Mouse (Mus musculus) neural tube, embryonic 12.5 days (tissue): Measurements from ENCODE around the gene Add2. TPM values are rescaled to one million over a fixed set of nuclear protein-coding genes. Genes with fewer than 3 reads are reported as not detected.

Source experiments
- ATAC-seq: fragments of 200-750 bp; cut with Nextera tagmentation; 2 replicates; pipeline ENCODE4 v1.8.0; 2017; ENCODE audit warnings: low read depth, mild to moderate bottlenecking, moderate TSS enrichment, moderate library complexity; ENCODE audit not compliant: low FRiP score
- H3K27ac ChIP-seq: fragments of 300-500 bp; sonication (generic); 2 replicates; pipeline ENCODE4 v1.5.1; 2016
- H3K27me3 ChIP-seq: fragments of 300-500 bp; sonication (generic); replicated peaks from 2 replicates; pipeline ENCODE4 v1.6.1; 2016; ENCODE audit warnings: mild to moderate bottlenecking
- H3K36me3 ChIP-seq: fragments of 300-500 bp; sonication (generic); 2 replicates; pipeline ENCODE4 v1.6.1; 2016; ENCODE audit warnings: mild to moderate bottlenecking
- H3K4me1 ChIP-seq: fragments of 300-500 bp; sonication (generic); 2 replicates; pipeline ENCODE4 v1.6.1; 2016
- H3K4me2 ChIP-seq: fragments of 300-500 bp; sonication (generic); replicated peaks from 2 replicates; pipeline ENCODE4 v1.6.1; 2016; ENCODE audit warnings: mild to moderate bottlenecking
- H3K4me3 ChIP-seq: fragments of 300-500 bp; sonication (generic); 2 replicates; pipeline ENCODE4 v1.5.1; 2016
- H3K9ac ChIP-seq: fragments of 300-500 bp; sonication (generic); 2 replicates; pipeline ENCODE4 v1.6.1; 2016; ENCODE audit warnings: mild to moderate bottlenecking
- H3K9me3 ChIP-seq: fragments of 300-500 bp; sonication (generic); 2 replicates; pipeline ENCODE4 v1.6.1; 2016; ENCODE audit warnings: mild to moderate bottlenecking
- WGBS: fragments of 180-500 bp; shearing (Covaris S2); methylation state at CpG from one replicate; pipeline ENCODE4 v1.1.7; 2016; 5-methylcytosine and 5-hydroxymethylcytosine counted together
- polyA plus RNA-seq: library from polyadenylated mRNA; unstranded; fragments of >200 nt; fragmentation: Nextera tagmentation; extraction: Ambion mirVana; gene quantifications from 2 replicates; pipeline ENCODE4 v1.2.1, GENCODE M21; 2016

The Add2 gene
- polyA plus RNA-seq, 1 experiment from 2014 or later = 110 TPM

DNA sequence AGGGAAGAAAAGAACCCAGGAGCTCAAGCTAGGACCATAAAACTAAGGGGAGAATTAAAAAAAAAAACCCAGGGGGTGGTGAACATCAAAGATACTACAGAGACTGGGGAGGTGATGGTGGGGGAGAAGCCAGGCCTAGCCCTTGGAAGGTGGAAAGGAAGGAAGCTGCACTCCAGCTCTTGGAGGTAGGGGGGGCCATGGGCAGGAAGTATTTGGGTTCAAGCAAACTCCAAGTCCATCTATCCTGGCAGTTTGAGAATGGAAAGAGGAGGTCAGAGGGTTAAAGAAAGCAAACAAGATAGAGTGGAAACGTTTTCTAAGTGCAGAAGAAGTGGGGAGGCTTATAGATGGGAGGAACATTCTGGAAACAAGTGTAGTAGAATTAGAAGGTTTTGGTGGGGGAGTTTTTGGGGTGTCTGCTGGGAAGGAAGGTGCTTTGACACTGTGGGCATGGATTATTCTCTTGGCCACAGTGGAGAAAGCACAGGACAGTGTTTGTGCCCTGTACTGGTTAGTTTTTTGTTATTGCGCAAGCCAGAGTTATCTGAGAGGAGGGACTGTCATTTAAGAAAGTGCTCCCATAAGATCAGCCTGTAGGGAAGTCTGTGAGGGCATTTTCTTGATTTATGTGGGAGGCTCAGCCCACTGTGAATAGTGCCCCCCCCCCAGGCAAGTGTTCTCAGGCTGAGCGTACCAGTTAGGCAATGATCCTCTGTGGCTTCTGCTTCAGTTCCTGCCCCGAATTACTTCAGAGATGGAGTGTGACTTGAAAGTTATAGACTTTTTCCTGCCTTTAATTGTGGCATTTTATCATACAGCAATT, 8.9 kb upstream of the Add2 start:
- Histone ChIP-seq H3K27ac (no peak overlapping the region), H3K9me3 (no peaks in the 10 kb centered on the region; the same call in 1 of the 2 replicates), H3K36me3 (no peaks in the 10 kb centered on the region), H3K4me1 (no peaks in the 10 kb centered on the region), H3K9ac (no peak overlapping the region), H3K27me3 (no peaks in the 10 kb centered on the region), H3K4me2 (no peak overlapping the region), H3K4me3 (no peak overlapping the region)
- ATAC-seq = no peak
- WGBS = 64% methylated on average over 4 of the region's 4 CpGs

DNA sequence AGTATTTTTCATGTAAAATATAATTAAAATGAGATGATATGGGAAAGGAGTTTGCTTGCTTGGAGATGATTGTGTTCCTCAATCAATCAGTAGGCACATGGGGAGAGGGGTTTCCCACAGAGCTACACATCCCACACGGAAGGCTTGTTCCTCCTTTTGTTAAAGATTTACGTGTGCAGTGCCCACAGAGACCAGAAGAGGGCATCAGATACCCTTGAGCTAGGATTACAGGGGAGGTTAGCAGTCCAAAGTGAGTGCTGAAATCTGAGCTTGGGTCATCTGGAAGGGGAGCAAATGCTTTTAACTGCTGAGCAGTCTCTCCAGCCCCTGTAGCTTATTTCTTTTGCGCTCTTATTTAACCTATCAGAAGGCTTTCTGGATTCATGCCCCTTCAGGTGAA, 7.5 kb upstream of the Add2 start:
- Histone ChIP-seq H3K4me2 (no peak overlapping the region), H3K4me3 (no peak overlapping the region), H3K9me3 (no peaks in the 10 kb centered on the region; the same call in 1 of the 2 replicates), H3K4me1 (no peaks in the 10 kb centered on the region), H3K9ac (no peak overlapping the region), H3K36me3 (no peaks in the 10 kb centered on the region), H3K27me3 (no peaks in the 10 kb centered on the region), H3K27ac (no peak overlapping the region)
- WGBS = 35% methylated on average over 3 of the region's 3 CpGs
- ATAC-seq = no peak

DNA sequence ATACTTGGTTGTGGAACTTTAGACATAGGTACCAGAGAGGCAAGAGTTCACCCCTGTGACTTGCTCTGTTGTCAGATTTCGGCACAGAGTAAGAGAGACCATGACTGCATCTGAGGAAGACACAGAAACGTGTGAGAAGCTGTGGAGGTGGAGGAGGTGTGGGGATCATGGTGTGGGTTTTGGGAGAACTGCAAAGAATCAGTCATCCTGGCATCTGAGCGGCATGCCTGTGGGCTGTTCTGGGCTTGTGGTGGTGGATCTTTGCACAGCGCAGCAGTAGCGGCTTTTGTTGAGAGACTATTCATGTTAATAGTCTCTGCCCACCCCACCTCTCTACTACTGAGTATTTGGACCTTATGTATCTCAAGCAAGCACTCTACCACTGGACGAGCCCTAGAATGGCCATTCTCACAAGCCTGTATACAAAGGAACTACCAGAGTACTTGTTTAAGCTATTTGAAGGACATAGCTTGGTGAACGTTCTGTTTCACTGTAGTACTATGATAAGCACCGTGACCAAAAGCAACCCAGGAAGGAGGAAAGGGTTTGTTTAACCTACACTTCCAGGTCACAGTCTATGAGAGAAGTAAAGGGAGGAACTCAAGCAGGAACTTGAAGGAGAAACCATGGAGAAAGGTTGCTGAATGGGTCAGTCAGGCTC, 1.7 kb upstream of the Add2 start:
- Histone ChIP-seq H3K9me3 (no peaks in the 10 kb centered on the region), H3K27me3 (no peaks in the 10 kb centered on the region), H3K4me2 (no peak overlapping the region), H3K4me1 (peaks cover 8% of the 10 kb centered on the region), H3K9ac (no peak overlapping the region), H3K27ac (no peak overlapping the region), H3K36me3 (no peaks in the 10 kb centered on the region), H3K4me3 (no peak overlapping the region)
- 86% methylated on average over 8 of the region's 8 CpGs for WGBS
- ATAC-seq = no peak

DNA sequence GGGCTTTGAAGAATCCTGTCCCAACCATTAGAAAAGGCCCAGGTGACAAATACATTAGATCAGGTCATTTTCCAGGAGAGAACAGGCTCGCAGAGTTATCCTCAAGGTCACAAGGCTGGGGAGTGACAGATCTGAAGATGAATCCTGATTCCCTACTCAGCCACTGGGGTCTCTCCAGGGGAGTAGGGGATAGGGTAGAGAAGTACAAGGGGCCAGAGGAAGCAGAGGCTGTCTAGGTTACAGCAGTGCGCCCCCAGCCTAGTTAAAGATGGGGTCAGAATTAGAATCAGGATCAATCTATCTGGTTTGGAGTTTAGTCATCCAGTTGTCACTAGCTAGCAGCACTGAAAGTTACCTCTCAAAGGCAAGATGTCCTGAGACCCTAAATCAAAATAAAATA, 331 bp upstream of the Add2 start:
- peak; percentile 51 for ATAC-seq
- peaks cover 8% of the 10 kb centered on the region for H3K4me1 ChIP-seq
- H3K9ac ChIP-seq = peak overlapping the region; percentile 71
- H3K9me3 ChIP-seq = no peaks in the 10 kb centered on the region
- no peaks in the 10 kb centered on the region for H3K27me3 ChIP-seq
- WGBS = 60% methylated on average over 2 of the region's 2 CpGs
- H3K4me3 ChIP-seq = peak overlapping the region; percentile 69
- no peaks in the 10 kb centered on the region for H3K36me3 ChIP-seq
- H3K4me2 ChIP-seq = peak overlapping the region; percentile 74
- H3K27ac ChIP-seq = peak overlapping the region; percentile 64; the same call in 1 of the 2 replicates

DNA sequence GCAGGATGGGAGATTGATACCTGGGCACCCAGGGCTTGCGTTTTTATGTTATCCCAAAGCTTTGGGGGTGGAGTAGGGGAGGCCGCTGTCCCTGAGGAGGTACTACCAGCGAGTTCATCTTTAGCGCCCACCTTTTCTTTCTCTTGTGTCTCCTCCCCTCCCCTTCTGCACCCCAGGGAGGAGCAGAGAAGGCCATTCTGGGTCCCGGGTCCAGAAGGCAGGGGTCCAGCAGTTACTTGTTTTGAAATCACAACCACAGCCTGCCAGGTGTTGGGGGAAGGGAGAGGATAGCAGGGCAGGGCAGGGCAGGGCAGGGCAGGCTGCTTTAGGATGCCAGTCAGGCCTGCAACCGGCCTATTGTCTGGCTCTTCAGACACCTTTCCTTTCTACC, 837 bp downstream of the Add2 start:
- Histone ChIP-seq H3K9ac (peak overlapping the region; percentile 71), H3K27ac (peak overlapping the region; percentile 64), H3K4me3 (peak overlapping the region; percentile 69), H3K4me2 (peak overlapping the region; percentile 74), H3K4me1 (peaks cover 8% of the 10 kb centered on the region), H3K9me3 (no peaks in the 10 kb centered on the region), H3K27me3 (no peaks in the 10 kb centered on the region), H3K36me3 (no peaks in the 10 kb centered on the region)
- WGBS = 5% methylated on average over 6 of the region's 6 CpGs
- no peak for ATAC-seq

DNA sequence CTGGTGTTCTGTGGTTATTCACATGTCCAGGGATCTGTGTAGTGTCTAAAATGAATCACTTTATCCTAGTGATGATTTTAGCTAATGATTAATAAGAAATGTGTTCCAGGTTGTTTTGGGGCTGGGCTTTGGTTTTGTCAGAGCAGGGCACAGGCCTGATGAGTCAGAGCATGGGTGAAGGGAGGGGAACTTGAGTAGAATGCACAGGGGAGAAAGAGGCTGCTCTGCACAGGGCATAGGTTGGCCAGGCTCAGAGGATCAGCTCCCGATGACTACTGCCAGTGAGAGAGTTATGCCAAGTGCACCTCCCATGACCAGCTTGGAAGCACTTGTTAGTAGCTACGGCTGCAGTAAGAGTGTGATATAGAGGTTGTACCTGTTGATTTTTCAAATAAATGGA, 3.0 kb downstream of the Add2 start:
- no peaks in the 10 kb centered on the region for H3K27me3 ChIP-seq
- WGBS = 84% methylated on average over 2 of the region's 2 CpGs
- H3K4me1 ChIP-seq = peaks cover 8% of the 10 kb centered on the region
- no peaks in the 10 kb centered on the region for H3K9me3 ChIP-seq
- no peak overlapping the region for H3K27ac ChIP-seq
- H3K36me3 ChIP-seq = no peaks in the 10 kb centered on the region
- peak overlapping the region; percentile 74 for H3K4me2 ChIP-seq
- no peak overlapping the region for H3K9ac ChIP-seq
- no peak for ATAC-seq
- H3K4me3 ChIP-seq = no peak overlapping the region

DNA sequence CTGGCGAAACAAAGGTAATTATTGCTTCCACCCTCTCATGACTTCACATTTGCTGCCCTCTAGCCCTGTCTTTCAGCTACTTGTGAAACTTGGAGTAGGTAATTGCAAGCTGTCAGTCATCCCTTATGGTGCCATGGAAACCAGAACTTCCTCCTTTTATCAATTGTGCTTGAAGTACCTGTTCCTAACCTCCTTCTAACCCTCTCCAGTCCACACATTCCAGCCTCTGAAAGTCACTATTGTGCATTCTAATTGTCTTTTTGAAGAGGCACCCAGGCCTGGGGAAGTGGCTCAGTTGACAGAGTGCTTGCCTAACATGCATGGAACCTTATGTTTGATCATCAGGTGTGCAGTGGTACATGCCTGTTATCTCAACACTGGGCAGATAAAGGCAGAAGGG, 5.2 kb downstream of the Add2 start:
- H3K27me3 ChIP-seq = no peaks in the 10 kb centered on the region
- no peaks in the 10 kb centered on the region for H3K9me3 ChIP-seq
- H3K27ac ChIP-seq = no peak overlapping the region
- H3K4me2 ChIP-seq = no peak overlapping the region
- H3K9ac ChIP-seq = no peak overlapping the region
- H3K36me3 ChIP-seq = no peaks in the 10 kb centered on the region
- peaks cover 12% of the 10 kb centered on the region for H3K4me1 ChIP-seq
- 85% methylated on average over 1 of the region's 1 CpGs for WGBS
- no peak overlapping the region for H3K4me3 ChIP-seq
- ATAC-seq = no peak

DNA sequence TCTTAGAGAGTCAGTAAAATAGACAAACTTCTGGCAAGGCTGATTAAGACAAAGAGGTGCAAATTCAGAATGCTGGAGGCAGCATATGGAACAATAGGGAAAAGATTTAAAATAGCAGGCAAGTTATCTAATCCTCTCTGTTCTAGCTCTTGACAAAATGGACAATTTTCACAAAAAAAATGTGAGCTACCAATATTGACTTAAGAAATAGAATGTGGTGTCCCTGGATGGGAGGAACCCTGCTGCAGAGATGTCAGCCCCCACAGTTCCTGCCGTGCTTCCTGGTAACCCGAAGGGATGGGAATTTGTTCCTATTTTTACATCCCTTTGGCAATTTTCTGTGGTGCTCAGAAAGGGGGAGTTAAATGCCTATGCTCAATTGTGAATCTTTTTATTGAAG, 10.4 kb downstream of the Add2 start:
- Histone ChIP-seq H3K4me2 (no peak overlapping the region), H3K9me3 (no peaks in the 10 kb centered on the region), H3K4me1 (0 out of 2 replicates have a peak, but pooled peaks cover 5% of the 10 kb centered on the region), H3K4me3 (no peak overlapping the region), H3K27ac (no peak overlapping the region), H3K27me3 (no peaks in the 10 kb centered on the region), H3K36me3 (no peaks in the 10 kb centered on the region), H3K9ac (no peak overlapping the region)
- WGBS = 79% methylated on average over 2 of the region's 2 CpGs
- ATAC-seq = no peak

DNA sequence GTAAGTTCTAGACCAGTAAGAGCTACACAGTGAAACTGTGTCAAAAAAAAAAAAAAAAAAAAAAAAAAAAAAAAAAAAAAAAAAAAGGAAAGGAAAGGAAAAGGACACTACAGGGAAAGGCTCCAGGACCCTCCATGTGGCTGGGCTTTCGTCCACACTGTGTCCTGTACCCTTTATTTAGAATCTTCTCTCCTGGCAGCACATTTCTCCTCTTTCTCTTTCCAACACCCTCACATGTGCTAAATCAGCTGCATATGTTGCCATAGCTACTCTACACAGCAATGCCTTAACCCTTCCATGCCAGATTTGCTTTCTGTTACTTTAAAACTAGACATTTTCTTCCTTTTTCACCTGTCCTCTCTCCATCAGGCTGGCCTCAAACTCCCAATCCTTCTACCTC, 11.7 kb downstream of the Add2 start:
- no peaks in the 10 kb centered on the region for H3K27me3 ChIP-seq
- 0 out of 2 replicates have a peak, but pooled peaks cover 5% of the 10 kb centered on the region for H3K4me1 ChIP-seq
- no peaks in the 10 kb centered on the region for H3K9me3 ChIP-seq
- no peak overlapping the region for H3K4me2 ChIP-seq
- no peak for ATAC-seq
- WGBS = 65% methylated on average over 1 of the region's 1 CpGs
- no peak overlapping the region for H3K9ac ChIP-seq
- H3K36me3 ChIP-seq = no peaks in the 10 kb centered on the region
- H3K4me3 ChIP-seq = no peak overlapping the region
- H3K27ac ChIP-seq = no peak overlapping the region

DNA sequence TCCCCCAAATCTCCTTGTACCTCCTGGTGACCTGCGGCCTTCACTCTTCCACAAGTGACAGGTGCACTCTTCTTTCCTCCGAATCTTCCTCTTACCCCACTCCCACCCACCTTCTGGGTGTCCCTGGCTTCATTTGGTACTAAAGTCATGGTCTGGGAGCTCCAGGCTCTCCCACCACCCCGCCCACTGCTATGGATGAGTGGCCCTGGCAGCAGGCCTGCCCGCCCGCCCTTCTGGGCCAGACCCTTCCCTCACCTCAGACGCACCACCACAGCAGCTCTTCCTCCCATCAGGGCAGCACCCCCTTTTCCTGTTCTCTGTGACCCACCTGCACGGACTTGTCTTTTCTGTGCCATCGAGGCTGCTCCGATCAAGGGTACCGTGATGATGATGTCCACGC, 19.0 kb downstream of the Add2 start:
- 89% methylated on average over 11 of the region's 11 CpGs for WGBS
- ATAC-seq = no peak
- Histone ChIP-seq H3K27ac (no peak overlapping the region), H3K36me3 (no peaks in the 10 kb centered on the region), H3K4me1 (peaks cover 29% of the 10 kb centered on the region), H3K4me2 (no peak overlapping the region), H3K9ac (no peak overlapping the region), H3K27me3 (no peaks in the 10 kb centered on the region), H3K9me3 (no peaks in the 10 kb centered on the region), H3K4me3 (no peak overlapping the region)

DNA sequence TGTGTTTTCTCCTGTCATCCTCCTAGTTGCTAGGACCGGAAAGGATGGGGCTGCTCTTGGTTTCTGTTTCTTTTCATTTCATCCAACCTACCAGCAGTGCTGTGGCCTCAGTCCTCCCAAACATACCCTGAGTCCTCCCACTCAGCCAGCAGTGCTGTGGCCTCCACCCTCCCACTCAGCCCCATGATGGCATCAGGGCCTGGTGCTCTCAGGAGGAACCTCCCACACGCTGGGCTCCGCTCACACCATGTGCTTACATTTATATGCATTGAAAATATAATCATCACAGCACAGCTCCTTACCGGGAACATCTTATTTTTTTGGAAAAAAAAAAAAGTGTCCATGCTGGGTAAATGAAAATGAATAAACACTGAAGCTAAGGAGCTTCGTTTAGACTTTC, 20.0 kb downstream of the Add2 start:
- H3K36me3 ChIP-seq = no peaks in the 10 kb centered on the region
- no peak overlapping the region for H3K9ac ChIP-seq
- H3K27me3 ChIP-seq = no peaks in the 10 kb centered on the region
- H3K9me3 ChIP-seq = no peaks in the 10 kb centered on the region
- peaks cover 39% of the 10 kb centered on the region for H3K4me1 ChIP-seq
- no peak overlapping the region for H3K4me2 ChIP-seq
- ATAC-seq = no peak
- H3K27ac ChIP-seq = no peak overlapping the region
- WGBS = 82% methylated on average over 5 of the region's 5 CpGs
- no peak overlapping the region for H3K4me3 ChIP-seq

DNA sequence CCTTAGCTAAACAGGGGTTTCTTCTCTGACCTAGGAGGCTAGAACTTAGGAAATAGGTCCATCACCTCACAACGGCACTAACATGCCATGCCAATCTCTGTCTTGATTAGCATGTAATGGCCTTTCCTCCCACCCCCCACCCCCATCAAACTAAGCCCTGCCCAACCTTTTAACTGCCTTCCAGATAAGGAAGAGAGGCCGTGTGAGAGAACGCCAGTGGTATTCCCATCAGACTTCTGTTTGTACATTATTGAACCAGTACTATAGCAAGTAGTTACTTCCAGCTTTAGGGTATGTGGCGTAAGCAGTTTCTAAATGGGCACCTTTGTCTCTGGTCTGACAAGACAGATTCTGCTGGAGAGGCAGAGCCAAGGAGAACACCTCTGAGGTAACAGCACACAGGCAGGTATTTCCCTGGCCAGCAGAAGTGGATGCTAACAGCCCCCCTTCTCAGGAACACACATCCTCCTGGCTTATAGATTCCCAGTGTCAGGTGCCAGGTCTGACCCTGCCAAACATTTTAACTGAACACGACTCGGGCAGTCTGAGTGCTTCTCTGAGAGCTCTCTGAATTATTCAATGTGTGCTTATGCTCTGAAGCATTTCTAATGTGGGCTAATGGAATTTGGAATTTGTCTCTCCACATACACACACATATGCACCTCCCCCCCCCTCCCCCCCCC, 22.2 kb downstream of the Add2 start:
- peaks cover 46% of the 10 kb centered on the region for H3K4me1 ChIP-seq
- no peaks in the 10 kb centered on the region for H3K27me3 ChIP-seq
- ATAC-seq = no peak
- H3K9ac ChIP-seq = no peak overlapping the region; the same call in 1 of the 2 replicates
- no peaks in the 10 kb centered on the region for H3K9me3 ChIP-seq
- H3K36me3 ChIP-seq = no peaks in the 10 kb centered on the region
- H3K4me3 ChIP-seq = no peak overlapping the region
- 0 out of 2 replicates have a peak overlapping the region, but pooled peaks have one; percentile 8 for H3K4me2 ChIP-seq
- peak overlapping the region; percentile 33; the same call in 1 of the 2 replicates for H3K27ac ChIP-seq
- WGBS = 57% methylated on average over 6 of the region's 6 CpGs
